Mouse (Mus musculus) embryonic facial prominence, embryonic 11.5 days (tissue): ENCODE data around the gene Masp2. TPM values are rescaled to one million over a fixed set of nuclear protein-coding genes. Genes with fewer than 3 reads are reported as not detected.

ENCODE experiments used
- ATAC-seq: fragments of 200-750 bp; cut with Nextera tagmentation; replicated peaks from 2 replicates; pipeline ENCODE4 v1.8.0; 2017; ENCODE audit warnings: low read depth; ENCODE audit not compliant: insufficient number of reproducible peaks, low FRiP score, low TSS enrichment
- DNase-seq: peaks from one replicate; pipeline ENCODE4 v3.0.0-alpha.2; 2015; ENCODE audit warnings: low spot score
- H3K27ac ChIP-seq: fragments of 300-500 bp; sonication (generic); replicated peaks from 2 replicates; pipeline ENCODE4 v1.5.1; 2014; ENCODE audit warnings: mild to moderate bottlenecking, low read depth, low read length, control low read depth
- H3K27me3 ChIP-seq: fragments of 300-500 bp; sonication (generic); 2 replicates; pipeline ENCODE4 v1.6.1; 2014; ENCODE audit warnings: mild to moderate bottlenecking, low read length, moderate library complexity, mixed read lengths; ENCODE audit not compliant: control insufficient read depth, insufficient read depth
- H3K36me3 ChIP-seq: fragments of 300-500 bp; sonication (generic); replicated peaks from 2 replicates; pipeline ENCODE4 v1.6.1; 2014; ENCODE audit warnings: low read depth, mild to moderate bottlenecking, low read length, moderate library complexity, mixed read lengths; ENCODE audit not compliant: control insufficient read depth, insufficient read depth
- H3K4me1 ChIP-seq: fragments of 300-500 bp; sonication (generic); 2 replicates; pipeline ENCODE4 v1.6.1; 2014; ENCODE audit warnings: low read length, mixed read lengths; ENCODE audit not compliant: control insufficient read depth, insufficient read depth
- H3K4me2 ChIP-seq: fragments of 300-500 bp; sonication (generic); 2 replicates; pipeline ENCODE4 v1.6.1; 2014; ENCODE audit warnings: low read depth, mild to moderate bottlenecking, control low read depth, low read length, moderate library complexity
- H3K4me3 ChIP-seq: fragments of 300-500 bp; sonication (generic); 2 replicates; pipeline ENCODE4 v1.5.1; 2014; ENCODE audit warnings: low read depth, low read length, control low read depth
- H3K9ac ChIP-seq: fragments of 300-500 bp; sonication (generic); replicated peaks from 2 replicates; pipeline ENCODE4 v1.6.1; 2014; ENCODE audit warnings: mild to moderate bottlenecking, control low read depth, low read length
- H3K9me3 ChIP-seq: fragments of 300-500 bp; sonication (generic); replicated peaks from 2 replicates; pipeline ENCODE4 v1.6.1; 2016; ENCODE audit warnings: mild to moderate bottlenecking, low read length, inconsistent platforms, mixed read lengths; ENCODE audit not compliant: control insufficient read depth
- WGBS: fragments of 180-500 bp; shearing (Covaris S2); extraction: QIAGEN DNeasy Blood & Tissue Kit; methylation state at CpG from one replicate; pipeline ENCODE4 v1.1.7; 2014; 5-methylcytosine and 5-hydroxymethylcytosine counted together
- polyA plus RNA-seq: library from polyadenylated mRNA; unstranded; fragments of >200 nt; fragmentation: Nextera tagmentation; extraction: Ambion mirVana; gene quantifications from 2 replicates; pipeline ENCODE4 v1.2.1, GENCODE M21; 2014

The Masp2 gene
- polyA plus RNA-seq, 1 experiment from 2014 or later, result not detected

DNA sequence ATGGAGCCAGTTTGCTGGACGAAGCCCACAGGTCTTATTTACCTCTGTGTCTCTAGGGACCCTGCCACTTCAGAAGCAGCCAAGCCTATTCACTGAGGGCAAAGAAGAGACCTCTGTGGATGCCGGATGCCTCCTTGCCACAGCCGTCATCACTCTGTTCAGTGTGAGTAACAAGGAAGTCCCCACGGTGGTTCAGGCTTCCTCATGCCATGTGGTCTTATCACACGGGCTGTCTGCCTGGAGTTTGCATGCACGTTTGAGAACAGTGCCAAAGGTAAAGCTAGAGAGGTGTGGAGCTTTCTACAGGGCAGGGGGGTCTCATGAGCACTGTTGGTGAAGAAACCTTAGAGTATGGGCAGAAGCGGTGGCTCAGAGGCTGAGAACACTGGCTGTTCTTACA is 29.1 kb upstream of the Masp2 start:
- DNase-seq (no peak), ATAC-seq (no peak)
- WGBS, result 86% methylated on average over 7 of the region's 7 CpGs
- H3K4me3 ChIP-seq, result no peak overlapping the region
- H3K27me3 ChIP-seq, result no peaks in the 10 kb centered on the region
- H3K9me3 ChIP-seq, result no peaks in the 10 kb centered on the region
- H3K36me3 ChIP-seq, result peaks cover 42% of the 10 kb centered on the region
- no peak overlapping the region for H3K27ac ChIP-seq
- H3K9ac ChIP-seq, result no peak overlapping the region
- H3K4me1 ChIP-seq, result no peaks in the 10 kb centered on the region
- no peak overlapping the region for H3K4me2 ChIP-seq

DNA sequence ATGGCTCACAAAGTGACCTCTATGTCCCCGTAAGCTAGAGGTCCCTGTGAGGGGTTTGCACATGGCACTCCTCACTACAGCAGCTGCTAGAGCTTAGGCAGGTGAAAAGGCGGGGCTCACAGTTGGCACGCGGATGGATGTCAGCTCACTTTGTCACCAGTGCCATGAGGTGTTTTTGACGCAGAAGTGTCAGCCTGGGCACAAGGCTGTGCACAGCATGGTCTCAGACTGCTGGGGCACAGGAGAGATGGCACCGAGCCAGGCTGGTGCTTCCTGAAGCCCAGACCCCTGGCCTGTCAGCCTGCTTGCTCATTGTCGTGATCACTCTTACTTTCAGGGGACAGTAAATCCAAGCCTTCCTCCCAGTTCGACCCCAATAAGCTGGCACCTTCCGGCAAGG is 21.6 kb upstream of the Masp2 start:
- 92% methylated on average over 9 of the region's 9 CpGs for WGBS
- Histone ChIP-seq H3K4me2 (no peak overlapping the region), H3K27ac (no peak overlapping the region), H3K4me3 (no peak overlapping the region), H3K4me1 (no peaks in the 10 kb centered on the region), H3K9me3 (no peaks in the 10 kb centered on the region), H3K36me3 (peaks cover 19% of the 10 kb centered on the region), H3K9ac (no peak overlapping the region), H3K27me3 (no peaks in the 10 kb centered on the region)
- no peak for ATAC-seq
- DNase-seq, result no peak

DNA sequence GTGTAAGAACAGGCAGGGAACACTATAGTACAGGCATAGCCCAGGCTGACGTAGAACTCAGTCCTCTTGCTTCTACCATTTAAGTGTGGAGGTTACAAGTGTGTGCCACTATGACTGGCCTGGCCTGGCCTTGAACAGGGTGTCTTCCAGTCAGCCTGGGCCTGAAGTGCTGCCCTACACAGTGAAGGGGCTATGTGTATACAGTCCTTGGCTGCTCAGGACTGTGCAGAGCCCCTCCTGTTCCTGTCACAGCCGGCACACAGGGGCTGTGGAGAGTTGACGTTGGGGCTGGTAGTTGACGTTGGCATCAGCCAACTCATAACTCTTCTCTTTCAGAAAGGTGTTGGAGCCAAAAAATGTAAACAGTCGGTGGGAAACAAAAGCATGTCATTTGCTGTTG is 20.9 kb upstream of the Masp2 start:
- 95% methylated on average over 5 of the region's 5 CpGs for whole genome bisulfite sequencing
- Histone ChIP-seq H3K4me1 (no peaks in the 10 kb centered on the region), H3K36me3 (peaks cover 15% of the 10 kb centered on the region), H3K9ac (no peak overlapping the region), H3K4me2 (no peak overlapping the region), H3K4me3 (no peak overlapping the region), H3K9me3 (no peaks in the 10 kb centered on the region), H3K27me3 (no peaks in the 10 kb centered on the region), H3K27ac (no peak overlapping the region)
- ATAC-seq, result no peak
- DNase-seq, result no peak

DNA sequence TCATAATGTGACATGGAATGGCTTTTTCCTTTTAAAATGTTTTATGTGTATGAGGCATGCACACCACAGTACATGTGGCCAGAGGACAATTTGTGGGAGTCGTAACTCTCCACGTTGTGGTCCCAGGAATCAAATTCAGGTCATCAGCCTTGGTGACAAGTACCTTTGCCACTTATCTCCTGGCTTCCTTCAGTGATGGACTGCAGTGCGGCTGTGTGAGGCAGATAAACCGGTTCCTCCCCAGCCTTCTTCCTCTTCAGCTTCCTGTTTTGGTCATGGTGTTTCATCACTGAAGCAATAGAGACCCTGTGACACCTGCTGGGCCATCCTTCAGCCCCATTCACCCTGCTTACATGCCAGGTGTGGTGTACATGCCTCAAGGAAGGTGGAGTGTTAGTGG is 19.1 kb upstream of the Masp2 start:
- Histone ChIP-seq H3K36me3 (peaks cover 9% of the 10 kb centered on the region), H3K4me2 (no peak overlapping the region), H3K4me3 (no peak overlapping the region), H3K27me3 (no peaks in the 10 kb centered on the region), H3K9ac (no peak overlapping the region), H3K9me3 (no peaks in the 10 kb centered on the region), H3K27ac (no peak overlapping the region), H3K4me1 (no peaks in the 10 kb centered on the region)
- ATAC-seq (no peak), DNase-seq (no peak)
- 75% methylated on average over 4 of the region's 4 CpGs for WGBS

DNA sequence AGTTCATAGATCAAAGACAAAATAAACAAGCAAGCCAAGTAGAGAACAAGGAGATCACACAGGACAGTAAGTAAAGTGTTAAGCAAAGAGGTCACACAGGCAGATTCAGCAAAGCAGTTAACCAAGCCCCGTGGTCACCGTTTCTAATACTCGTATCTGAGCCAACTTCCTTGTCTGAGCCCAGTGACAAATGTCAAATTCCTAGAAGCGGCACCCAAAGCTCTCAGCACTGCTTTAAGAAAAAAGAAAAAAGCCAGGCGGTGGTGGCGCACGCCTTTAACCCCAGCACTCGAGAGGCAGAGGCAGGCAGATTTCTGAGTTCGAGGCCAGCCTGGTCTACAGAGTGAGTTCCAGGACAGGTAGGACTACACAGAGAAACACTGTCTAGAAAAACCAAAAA is 15.7 kb upstream of the Masp2 start:
- H3K27me3 ChIP-seq, result no peaks in the 10 kb centered on the region
- H3K4me1 ChIP-seq, result no peaks in the 10 kb centered on the region
- no peak overlapping the region for H3K27ac ChIP-seq
- H3K9me3 ChIP-seq, result no peaks in the 10 kb centered on the region
- DNase-seq, result no peak
- WGBS, result 83% methylated on average over 9 of the region's 9 CpGs
- H3K36me3 ChIP-seq, result no peaks in the 10 kb centered on the region
- H3K9ac ChIP-seq, result no peak overlapping the region
- no peak overlapping the region for H3K4me2 ChIP-seq
- no peak for ATAC-seq
- no peak overlapping the region for H3K4me3 ChIP-seq

DNA sequence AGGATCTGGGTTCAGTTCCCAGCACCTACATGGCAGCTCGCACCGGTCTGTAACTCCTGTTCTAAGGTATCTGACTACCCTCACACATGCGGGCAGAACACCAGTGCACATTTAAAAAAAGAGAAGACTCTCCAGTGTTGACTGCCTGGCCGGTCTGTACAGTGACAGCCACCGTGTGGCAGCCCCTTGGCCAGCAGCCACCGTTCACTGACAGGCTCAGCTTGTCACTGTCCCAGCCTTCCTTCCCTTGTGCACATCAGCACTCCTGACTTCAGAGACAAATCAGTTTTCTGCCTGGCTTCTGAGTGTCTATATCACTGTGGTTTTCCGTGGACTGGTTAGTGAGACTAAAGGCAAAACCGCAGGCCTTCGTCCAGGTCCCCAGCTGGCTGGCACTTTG is 13.6 kb upstream of the Masp2 start:
- WGBS, result 92% methylated on average over 9 of the region's 9 CpGs

DNA sequence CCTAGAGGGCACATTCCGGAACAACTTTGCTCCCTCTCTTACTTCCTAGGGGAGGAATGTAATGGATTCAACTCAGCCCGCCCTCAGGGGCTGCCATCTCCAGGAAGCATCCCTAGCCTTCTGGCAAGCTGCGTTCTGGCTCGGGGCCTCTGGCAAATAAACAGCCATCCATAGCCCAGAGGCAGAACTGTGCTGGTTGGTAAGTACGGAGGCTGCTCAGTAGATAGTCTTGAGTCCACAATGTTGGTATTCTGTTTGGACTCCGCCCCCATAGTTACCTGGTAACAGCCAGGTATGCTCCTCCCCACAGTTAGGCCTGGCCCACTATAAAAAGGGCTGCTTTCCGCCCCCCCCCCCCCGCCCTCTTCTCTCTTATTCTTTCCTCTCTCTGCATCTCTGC is 12.8 kb upstream of the Masp2 start:
- no peak for ATAC-seq
- 43% methylated on average over 8 of the region's 8 CpGs for WGBS
- Histone ChIP-seq H3K9me3 (no peaks in the 10 kb centered on the region), H3K27ac (no peak overlapping the region), H3K4me1 (no peaks in the 10 kb centered on the region), H3K27me3 (no peaks in the 10 kb centered on the region), H3K36me3 (peaks cover 7% of the 10 kb centered on the region), H3K4me3 (no peak overlapping the region), H3K4me2 (no peak overlapping the region), H3K9ac (no peak overlapping the region)
- DNase-seq, result no peak

More for the DNA sequence above, 13.6 kb upstream of the Masp2 start:
- no peak overlapping the region for H3K27ac ChIP-seq
- no peaks in the 10 kb centered on the region for H3K4me1 ChIP-seq
- H3K9ac ChIP-seq, result no peak overlapping the region
- H3K4me3 ChIP-seq, result no peak overlapping the region
- H3K36me3 ChIP-seq, result peaks cover 2% of the 10 kb centered on the region; the same call in 1 of the 2 replicates
- DNase-seq, result no peak
- H3K4me2 ChIP-seq, result no peak overlapping the region
- no peaks in the 10 kb centered on the region for H3K9me3 ChIP-seq
- H3K27me3 ChIP-seq, result no peaks in the 10 kb centered on the region
- ATAC-seq, result no peak

DNA sequence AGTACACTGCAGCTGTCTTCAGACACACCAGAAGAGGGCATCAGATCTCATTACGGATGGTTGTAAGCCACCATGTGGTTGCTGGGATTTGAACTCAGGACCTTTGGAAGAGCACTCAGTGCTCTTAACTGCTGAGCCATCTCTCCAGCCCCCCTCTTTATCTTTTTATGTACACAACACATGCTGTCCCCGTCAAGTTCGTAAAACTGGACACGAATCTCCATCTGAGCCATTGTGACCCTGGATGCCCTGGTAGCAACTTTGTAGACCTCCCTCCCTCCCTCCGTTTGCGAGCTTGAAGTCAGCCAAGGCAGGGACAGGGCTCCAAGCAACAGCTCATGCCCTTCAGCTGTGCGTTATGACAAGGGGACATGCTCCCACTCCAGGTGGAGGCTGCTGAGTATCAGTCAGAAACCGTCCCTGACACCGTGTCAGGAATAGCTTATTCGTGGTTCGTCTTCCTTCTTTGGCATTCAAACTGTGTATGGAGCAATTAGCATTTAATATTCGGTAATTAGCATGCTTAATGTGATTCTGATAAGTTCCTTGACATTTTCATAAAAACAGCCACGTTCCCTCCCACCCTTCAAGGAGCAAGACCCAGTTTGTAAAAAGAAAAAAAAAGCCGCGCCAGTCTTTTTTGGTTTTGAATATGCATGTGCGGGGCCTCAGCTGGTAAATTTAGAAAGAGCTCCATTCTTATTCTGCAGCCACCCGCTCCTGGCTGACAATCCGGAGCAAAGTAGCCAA is 11.8 kb upstream of the Masp2 start:
- peak overlapping the region; percentile 59 for H3K4me2 ChIP-seq
- DNase-seq (peak; percentile 36), ATAC-seq (no peak)
- H3K4me1 ChIP-seq, result no peaks in the 10 kb centered on the region
- peak overlapping the region; percentile 96 for H3K4me3 ChIP-seq
- H3K36me3 ChIP-seq, result peaks cover 12% of the 10 kb centered on the region
- no peaks in the 10 kb centered on the region for H3K9me3 ChIP-seq
- H3K27me3 ChIP-seq, result no peaks in the 10 kb centered on the region
- 0 out of 2 replicates have a peak overlapping the region, but pooled peaks have one; percentile 52 for H3K27ac ChIP-seq
- H3K9ac ChIP-seq, result peak overlapping the region; percentile 80
- 7% methylated on average over 18 of the region's 18 CpGs for WGBS
